Mouse (Mus musculus): Measurements from ENCODE around the gene Ccdc28b. TPM values are rescaled to one million over a fixed set of nuclear protein-coding genes. Genes with fewer than 3 reads are reported as not detected.

The Ccdc28b gene
- polyA plus RNA-seq, 1 experiment from 2014 or later = 34.2 TPM

DNA sequence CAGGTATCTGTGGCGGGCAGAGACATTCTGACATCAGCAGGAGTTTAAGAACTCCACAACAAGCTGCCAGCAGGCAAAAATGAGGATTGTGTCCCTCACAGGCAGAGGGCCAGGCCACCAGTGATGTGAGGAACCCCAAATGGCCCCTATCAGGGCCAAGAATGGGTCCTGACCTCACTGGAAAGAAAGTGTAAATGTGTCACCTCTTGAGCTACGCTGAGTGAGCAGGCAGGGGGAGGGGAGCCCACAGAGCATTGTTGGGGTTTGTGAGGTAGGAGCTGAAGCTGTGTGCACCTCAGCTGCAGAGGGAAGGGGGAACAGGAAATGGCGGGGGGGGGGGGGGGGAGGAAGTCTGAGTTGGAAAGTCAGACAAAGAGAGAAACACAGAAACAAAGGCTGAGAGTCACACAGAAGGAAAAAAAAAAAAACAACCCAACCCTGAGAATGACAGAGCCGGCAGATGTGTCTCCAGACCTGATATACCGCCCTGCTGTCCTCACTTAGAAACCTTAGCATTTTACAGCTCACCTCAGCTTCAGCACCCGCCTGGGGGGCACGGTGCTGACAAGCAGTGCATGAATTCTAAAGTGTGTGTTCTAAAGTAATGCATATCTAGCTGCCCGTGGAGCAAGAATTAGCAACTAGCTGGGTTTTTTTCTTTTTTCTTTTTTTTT is 48.4 kb downstream of the Ccdc28b start:
- DNase-seq (ENCODE audit: low spot score) (no peak), ATAC-seq (ENCODE audit: low FRiP score, low TSS enrichment) (no peak)
- Histone ChIP-seq H3K9me3 (ENCODE audit: control insufficient read depth, low read length) (no peaks in the 10 kb centered on the region), H3K4me1 (replicated peaks; ENCODE audit: control insufficient read depth, insufficient read depth) (no peaks in the 10 kb centered on the region), H3K27me3 (ENCODE audit: control insufficient read depth, insufficient read depth, low read length) (no peaks in the 10 kb centered on the region), H3K27ac (replicated peaks) (no peak overlapping the region), H3K4me2 (replicated peaks; ENCODE audit: low read depth) (no peak overlapping the region), H3K36me3 (ENCODE audit: control insufficient read depth, insufficient read depth, low read length) (no peaks in the 10 kb centered on the region), H3K9ac (ENCODE audit: low read length) (no peak overlapping the region), H3K4me3 (ENCODE audit: low read depth, low read length) (no peak overlapping the region)
- WGBS = 46% methylated on average over 7 of the region's 8 CpGs
- no peak for TF ChIP-seq CTCF (IDR thresholded peaks at IDR 0.05; ENCODE audit: low read depth)
- TF ChIP-seq EP300 (optimal IDR thresholded peaks at IDR 0.05) = no peak

DNA sequence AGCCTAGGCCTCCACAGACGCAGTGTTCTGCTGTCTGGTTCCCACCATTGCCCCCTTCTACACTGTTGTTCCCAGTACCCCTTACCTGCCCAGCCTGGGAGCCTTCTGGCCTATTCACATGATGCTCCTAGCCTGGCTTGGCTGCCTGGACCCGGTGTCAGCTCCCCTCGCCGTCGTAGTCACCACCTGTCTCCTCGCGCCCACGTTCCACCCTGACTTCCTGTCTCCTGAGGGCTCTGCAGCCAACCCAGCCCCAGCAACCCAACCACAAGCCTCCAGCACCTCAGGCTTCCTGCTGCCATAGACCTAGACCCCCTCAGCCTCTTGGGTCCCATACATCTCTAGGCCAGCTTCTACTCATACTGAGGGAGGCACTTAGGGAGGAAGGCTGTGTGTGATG is 50.3 kb downstream of the Ccdc28b start, which contains the start of gene Lck:
Lck (minus strand) TSS at position 212 of the 400 bp plus-strand sequence.
- Histone ChIP-seq H3K9me3 (ENCODE audit: control insufficient read depth, low read length) (no peaks in the 10 kb centered on the region), H3K9ac (ENCODE audit: low read length) (no peak within 1 kb of the TSS), H3K27me3 (ENCODE audit: control insufficient read depth, insufficient read depth, low read length) (no peaks in the 10 kb centered on the region), H3K27ac (replicated peaks) (no peak within 1 kb of the TSS), H3K4me2 (replicated peaks; ENCODE audit: low read depth) (no peak within 1 kb of the TSS), H3K4me3 (ENCODE audit: low read depth, low read length) (no peak within 1 kb of the TSS), H3K4me1 (replicated peaks; ENCODE audit: control insufficient read depth, insufficient read depth) (no peaks in the 10 kb centered on the region), H3K36me3 (ENCODE audit: control insufficient read depth, insufficient read depth, low read length) (no peaks in the 10 kb centered on the region)
- ATAC-seq (ENCODE audit: low FRiP score, low TSS enrichment) = no peak
- no peak for TF ChIP-seq EP300 (optimal IDR thresholded peaks at IDR 0.05)
- no peak for TF ChIP-seq CTCF (IDR thresholded peaks at IDR 0.05; ENCODE audit: low read depth)
- 89% methylated on average over 8 of the region's 8 CpGs for WGBS
- DNase-seq (ENCODE audit: low spot score) = no peak

DNA sequence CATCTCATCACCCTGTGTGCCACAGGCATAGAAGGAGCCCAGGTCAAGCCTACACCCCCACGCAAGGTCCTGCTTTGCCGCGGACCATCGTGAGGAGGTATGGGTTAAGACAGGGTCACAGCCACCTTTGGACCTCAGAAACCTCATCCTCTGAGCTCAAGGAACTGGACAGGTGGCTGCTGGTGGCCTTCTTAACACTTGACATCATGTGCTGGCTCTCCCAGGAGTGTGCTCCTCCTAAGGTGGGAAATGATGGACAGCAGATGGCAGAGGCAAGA is 50.7 kb downstream of the Ccdc28b start:
- 95% methylated on average over 4 of the region's 4 CpGs for WGBS
- DNase-seq (ENCODE audit: low spot score) (no peak), ATAC-seq (ENCODE audit: low FRiP score, low TSS enrichment) (no peak)
- H3K4me2 ChIP-seq (replicated peaks; ENCODE audit: low read depth) = no peak overlapping the region
- no peaks in the 10 kb centered on the region for H3K4me1 ChIP-seq (replicated peaks; ENCODE audit: control insufficient read depth, insufficient read depth)
- no peaks in the 10 kb centered on the region for H3K27me3 ChIP-seq (ENCODE audit: control insufficient read depth, insufficient read depth, low read length)
- no peak overlapping the region for H3K4me3 ChIP-seq (ENCODE audit: low read depth, low read length)
- no peak overlapping the region for H3K9ac ChIP-seq (ENCODE audit: low read length)
- no peaks in the 10 kb centered on the region for H3K9me3 ChIP-seq (ENCODE audit: control insufficient read depth, low read length)
- no peaks in the 10 kb centered on the region for H3K36me3 ChIP-seq (ENCODE audit: control insufficient read depth, insufficient read depth, low read length)
- no peak overlapping the region for H3K27ac ChIP-seq (replicated peaks)
- no peak for TF ChIP-seq EP300 (optimal IDR thresholded peaks at IDR 0.05)
- TF ChIP-seq CTCF (IDR thresholded peaks at IDR 0.05; ENCODE audit: low read depth) = no peak

DNA sequence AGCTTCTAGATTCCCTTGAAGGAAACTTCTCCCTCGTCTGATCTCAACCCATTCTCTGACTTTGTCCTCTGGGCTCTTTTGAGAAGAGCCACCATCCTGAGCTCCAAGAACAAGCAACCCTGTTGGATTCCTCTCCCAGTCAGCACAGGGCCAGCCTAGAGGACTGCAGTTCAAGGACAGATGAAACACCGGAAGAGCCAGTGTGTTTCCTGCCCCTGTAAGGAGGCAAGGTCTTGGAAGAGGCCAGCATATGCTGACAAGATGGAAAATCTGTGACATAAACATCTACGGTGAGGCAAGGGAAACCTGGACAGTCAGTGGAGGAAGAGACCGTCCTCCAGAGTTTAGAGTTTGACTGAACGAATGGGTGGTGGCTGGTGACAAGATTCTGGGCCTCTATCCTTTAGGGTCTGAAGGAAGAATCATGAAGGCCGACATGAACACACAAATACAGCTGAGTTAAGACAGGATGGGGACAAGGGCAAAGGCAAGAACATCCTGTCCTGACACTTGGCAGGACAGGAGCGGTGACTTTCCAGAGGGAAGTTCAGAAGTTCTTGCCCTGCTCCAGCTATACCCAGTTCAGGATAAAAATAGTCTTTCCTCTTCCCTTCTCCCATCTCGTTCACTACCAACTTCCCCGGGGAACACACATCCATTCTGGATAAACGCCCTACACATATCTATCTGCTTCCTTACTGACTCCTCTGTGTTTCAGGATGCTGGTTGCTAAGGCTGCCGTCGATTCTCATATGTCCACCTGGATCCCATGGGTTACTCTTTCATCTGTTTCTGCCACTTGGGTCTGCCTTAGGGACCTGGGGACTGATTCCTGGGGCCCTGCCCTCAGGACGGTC is 51.3 kb downstream of the Ccdc28b start:
- no peaks in the 10 kb centered on the region for H3K36me3 ChIP-seq (ENCODE audit: control insufficient read depth, insufficient read depth, low read length)
- H3K4me2 ChIP-seq (replicated peaks; ENCODE audit: low read depth) = no peak overlapping the region
- H3K4me1 ChIP-seq (replicated peaks; ENCODE audit: control insufficient read depth, insufficient read depth) = no peaks in the 10 kb centered on the region
- no peak overlapping the region for H3K27ac ChIP-seq (replicated peaks)
- DNase-seq (ENCODE audit: low spot score) (no peak), ATAC-seq (ENCODE audit: low FRiP score, low TSS enrichment) (no peak)
- no peak overlapping the region for H3K4me3 ChIP-seq (ENCODE audit: low read depth, low read length)
- TF ChIP-seq EP300 (optimal IDR thresholded peaks at IDR 0.05) = no peak
- no peak for TF ChIP-seq CTCF (IDR thresholded peaks at IDR 0.05; ENCODE audit: low read depth)
- no peaks in the 10 kb centered on the region for H3K9me3 ChIP-seq (ENCODE audit: control insufficient read depth, low read length)
- H3K9ac ChIP-seq (ENCODE audit: low read length) = no peak overlapping the region
- no peaks in the 10 kb centered on the region for H3K27me3 ChIP-seq (ENCODE audit: control insufficient read depth, insufficient read depth, low read length)
- 73% methylated on average over 13 of the region's 13 CpGs for WGBS

DNA sequence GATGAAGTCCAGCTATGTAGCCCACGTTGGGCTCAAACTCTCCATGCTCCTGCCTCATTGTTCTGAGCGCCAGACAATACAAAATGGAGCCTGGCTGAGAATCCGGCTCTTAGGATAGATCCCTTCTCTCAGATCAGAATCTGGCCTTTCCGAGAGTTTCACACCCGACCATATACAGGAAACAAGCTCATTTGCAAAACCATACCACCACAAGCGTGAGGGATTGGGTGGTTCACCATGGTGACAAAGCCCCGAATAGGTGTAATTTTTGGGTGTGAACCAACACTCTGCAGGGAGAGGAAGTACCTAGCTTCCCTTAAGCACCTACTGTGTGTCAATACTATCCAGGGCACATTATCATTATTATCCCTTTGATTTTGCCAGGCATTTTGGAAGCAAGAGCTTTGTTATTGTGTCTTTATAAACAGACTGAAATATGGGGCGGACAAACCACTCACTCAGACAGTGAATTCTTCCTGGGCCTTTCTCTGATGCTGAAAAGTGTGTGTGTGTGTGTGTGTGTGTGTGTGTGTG is 52.1 kb downstream of the Ccdc28b start:
- DNase-seq (ENCODE audit: low spot score) (no peak), ATAC-seq (ENCODE audit: low FRiP score, low TSS enrichment) (no peak)
- H3K4me2 ChIP-seq (replicated peaks; ENCODE audit: low read depth) = no peak overlapping the region
- no peaks in the 10 kb centered on the region for H3K36me3 ChIP-seq (ENCODE audit: control insufficient read depth, insufficient read depth, low read length)
- TF ChIP-seq CTCF (IDR thresholded peaks at IDR 0.05; ENCODE audit: low read depth) (no peak), EP300 (optimal IDR thresholded peaks at IDR 0.05) (no peak)
- no peaks in the 10 kb centered on the region for H3K9me3 ChIP-seq (ENCODE audit: control insufficient read depth, low read length)
- H3K27ac ChIP-seq (replicated peaks) = no peak overlapping the region
- no peak overlapping the region for H3K4me3 ChIP-seq (ENCODE audit: low read depth, low read length)
- no peaks in the 10 kb centered on the region for H3K27me3 ChIP-seq (ENCODE audit: control insufficient read depth, insufficient read depth, low read length)
- no peaks in the 10 kb centered on the region for H3K4me1 ChIP-seq (replicated peaks; ENCODE audit: control insufficient read depth, insufficient read depth)
- WGBS = 66% methylated on average over 8 of the region's 8 CpGs
- H3K9ac ChIP-seq (ENCODE audit: low read length) = no peak overlapping the region

DNA sequence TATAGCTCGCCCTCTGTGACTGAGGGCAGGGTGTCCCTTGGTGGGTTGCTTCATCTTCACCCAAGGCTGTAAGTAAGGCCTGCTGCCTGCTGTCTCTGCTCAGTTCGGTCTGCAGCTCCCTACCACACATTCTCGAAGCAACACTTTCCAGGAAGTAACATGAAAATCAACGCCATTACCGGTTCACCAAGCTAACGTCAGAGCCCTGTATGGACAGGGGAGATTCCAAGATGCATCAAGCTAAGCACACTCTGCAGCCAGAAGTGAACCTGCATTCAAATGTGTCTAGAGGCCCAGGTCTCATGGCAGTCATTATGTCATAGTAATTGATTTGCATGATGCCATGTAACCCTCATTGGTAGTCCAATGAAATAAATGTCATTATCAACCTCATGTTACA is 53.7 kb downstream of the Ccdc28b start:
- Histone ChIP-seq H3K9ac (ENCODE audit: low read length) (no peak overlapping the region), H3K4me1 (replicated peaks; ENCODE audit: control insufficient read depth, insufficient read depth) (no peaks in the 10 kb centered on the region), H3K27ac (replicated peaks) (no peak overlapping the region), H3K36me3 (ENCODE audit: control insufficient read depth, insufficient read depth, low read length) (no peaks in the 10 kb centered on the region), H3K4me3 (ENCODE audit: low read depth, low read length) (no peak overlapping the region), H3K27me3 (ENCODE audit: control insufficient read depth, insufficient read depth, low read length) (no peaks in the 10 kb centered on the region), H3K9me3 (ENCODE audit: control insufficient read depth, low read length) (no peaks in the 10 kb centered on the region), H3K4me2 (replicated peaks; ENCODE audit: low read depth) (no peak overlapping the region)
- no peak for ATAC-seq (ENCODE audit: low FRiP score, low TSS enrichment)
- no peak for DNase-seq (ENCODE audit: low spot score)
- WGBS = 77% methylated on average over 6 of the region's 6 CpGs
- TF ChIP-seq CTCF (IDR thresholded peaks at IDR 0.05; ENCODE audit: low read depth) (no peak), EP300 (optimal IDR thresholded peaks at IDR 0.05) (no peak)

Other genes starting within 250 kb of the Ccdc28b start
- 12.2 and 13.0 TPM in 2 replicates for gene Zbtb8a, start 245.8 kb downstream of the Ccdc28b start, polyA plus RNA-seq (2015; fragmentation: Nextera tagmentation; extraction: Ambion mirVana)
- gene Zbtb8b, start 183.1 kb downstream of the Ccdc28b start, polyA plus RNA-seq (2015; fragmentation: Nextera tagmentation; extraction: Ambion mirVana) = 0.68 and 0.72 TPM in 2 replicates
- 16.7 and 17.9 TPM in 2 replicates for gene Bsdc1, start 162.4 kb downstream of the Ccdc28b start, polyA plus RNA-seq (2015; fragmentation: Nextera tagmentation; extraction: Ambion mirVana)
- 0.07 TPM in 1 of 2 replicates, not detected in the other for gene Tssk3, start 132.9 kb downstream of the Ccdc28b start, polyA plus RNA-seq (2015; fragmentation: Nextera tagmentation; extraction: Ambion mirVana)
- gene Fam229a, start 132.8 kb downstream of the Ccdc28b start, polyA plus RNA-seq (2015; fragmentation: Nextera tagmentation; extraction: Ambion mirVana) = 0.36 and 0.44 TPM in 2 replicates
- gene Marcksl1, start 110.4 kb downstream of the Ccdc28b start, polyA plus RNA-seq (2015; fragmentation: Nextera tagmentation; extraction: Ambion mirVana) = 153 and 174 TPM in 2 replicates
- gene Hdac1, start 81.2 kb downstream of the Ccdc28b start, polyA plus RNA-seq (2015; fragmentation: Nextera tagmentation; extraction: Ambion mirVana) = 110 TPM in 2 replicates
- 1.7 and 1.9 TPM in 2 replicates for gene Lck, start 50.3 kb downstream of the Ccdc28b start, polyA plus RNA-seq (2015; fragmentation: Nextera tagmentation; extraction: Ambion mirVana)
- gene Fam167b, start 45.4 kb downstream of the Ccdc28b start, polyA plus RNA-seq (2015; fragmentation: Nextera tagmentation; extraction: Ambion mirVana) = 1.2 and 1.9 TPM in 2 replicates
- 222 and 230 TPM in 2 replicates for gene Eif3i, start 23.3 kb downstream of the Ccdc28b start, polyA plus RNA-seq (2015; fragmentation: Nextera tagmentation; extraction: Ambion mirVana)
- 168 and 169 TPM in 2 replicates for gene Tmem234, start 23.3 kb downstream of the Ccdc28b start, polyA plus RNA-seq (2015; fragmentation: Nextera tagmentation; extraction: Ambion mirVana)
- 0.65 and 0.75 TPM in 2 replicates for gene Dcdc2b, start 9.7 kb downstream of the Ccdc28b start, polyA plus RNA-seq (2015; fragmentation: Nextera tagmentation; extraction: Ambion mirVana)
- 15.8 and 16.1 TPM in 2 replicates for gene Iqcc, start 4.8 kb downstream of the Ccdc28b start, polyA plus RNA-seq (2015; fragmentation: Nextera tagmentation; extraction: Ambion mirVana)
- gene Txlna, start 17.1 kb upstream of the Ccdc28b start, polyA plus RNA-seq (2015; fragmentation: Nextera tagmentation; extraction: Ambion mirVana) = 23.5 and 23.6 TPM in 2 replicates
- gene Kpna6, start 48.8 kb upstream of the Ccdc28b start, polyA plus RNA-seq (2015; fragmentation: Nextera tagmentation; extraction: Ambion mirVana) = 5.7 and 6.8 TPM in 2 replicates
- 4.5 and 5.4 TPM in 2 replicates for gene Tmem39b, start 72.9 kb upstream of the Ccdc28b start, polyA plus RNA-seq (2015; fragmentation: Nextera tagmentation; extraction: Ambion mirVana)
- 37.7 and 38.6 TPM in 2 replicates for gene Khdrbs1, start 118.4 kb upstream of the Ccdc28b start, polyA plus RNA-seq (2015; fragmentation: Nextera tagmentation; extraction: Ambion mirVana)
- 270 and 275 TPM in 2 replicates for gene Ptp4a2, start 187.3 kb upstream of the Ccdc28b start, polyA plus RNA-seq (2015; fragmentation: Nextera tagmentation; extraction: Ambion mirVana)

All from stomach, postnatal 0 days (tissue).